Mouse (Mus musculus): ENCODE results near the gene Nmnat1.
"Not testable (repeated sequence)": the region's sequence is repeated elsewhere in the genome, so short reads cannot be mapped to it uniquely, and the experiment has no call there.

Nmnat1 gene

GRCm38 (mm10) chr4:149444964-149445701 is 39.9 kb downstream of the Nmnat1 start:
- DNase-seq (ENCODE audit: low read depth, low spot score), result peak; percentile 81

GRCm38 (mm10) chr4:149444465-149444864 is 40.5 kb downstream of the Nmnat1 start:
- DNase-seq (ENCODE audit: low read depth, low spot score), result no peak

GRCm38 (mm10) chr4:149442436-149442835 is 42.6 kb downstream of the Nmnat1 start:
- no peak for DNase-seq (ENCODE audit: low read depth, low spot score)

GRCm38 (mm10) chr4:149440576-149440975 is 44.4 kb downstream of the Nmnat1 start:
- no peak for DNase-seq (ENCODE audit: low read depth, low spot score)

DNA sequence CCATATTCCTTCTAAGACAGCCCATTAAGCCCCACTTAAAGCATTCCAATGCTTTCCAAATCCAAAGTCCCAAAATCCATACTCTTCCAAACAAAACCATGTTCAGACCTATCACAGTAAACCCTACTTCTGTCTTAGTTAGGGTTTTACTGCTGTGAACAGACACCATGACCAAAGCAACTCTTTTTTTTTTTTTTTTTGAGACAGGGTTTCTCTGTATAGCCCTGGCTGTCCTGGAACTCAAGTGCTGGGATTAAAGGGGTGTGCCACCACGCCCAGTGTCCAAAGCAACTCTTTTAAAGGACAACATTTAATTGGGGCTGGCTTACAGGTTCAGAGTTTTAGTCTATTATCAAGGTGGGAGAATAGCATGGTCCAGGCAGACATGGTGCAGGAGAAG is 53.1 kb downstream of the Nmnat1 start:
- DNase-seq (ENCODE audit: low read depth, low spot score), result not testable (repeated sequence)

DNA sequence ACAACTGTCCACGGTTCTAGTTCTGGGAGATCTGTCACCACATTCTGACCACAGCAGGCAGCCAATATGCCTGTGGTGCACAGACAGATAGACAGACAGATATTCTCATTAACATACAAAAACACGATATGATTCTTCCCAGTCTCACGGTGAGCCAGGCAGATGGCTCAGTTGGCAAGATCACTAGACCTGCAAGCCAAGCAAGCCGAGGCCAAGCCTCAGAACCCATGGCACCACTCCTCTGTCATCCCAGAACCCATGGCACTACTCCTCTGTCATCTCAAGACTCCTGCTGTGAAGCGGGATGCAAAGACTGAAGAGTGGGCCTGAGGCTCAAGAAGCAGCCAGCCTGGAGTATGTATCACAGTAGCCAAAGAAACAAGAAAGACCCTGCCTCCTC is 55.4 kb downstream of the Nmnat1 start:
- no peak for DNase-seq (ENCODE audit: low read depth, low spot score)

DNA sequence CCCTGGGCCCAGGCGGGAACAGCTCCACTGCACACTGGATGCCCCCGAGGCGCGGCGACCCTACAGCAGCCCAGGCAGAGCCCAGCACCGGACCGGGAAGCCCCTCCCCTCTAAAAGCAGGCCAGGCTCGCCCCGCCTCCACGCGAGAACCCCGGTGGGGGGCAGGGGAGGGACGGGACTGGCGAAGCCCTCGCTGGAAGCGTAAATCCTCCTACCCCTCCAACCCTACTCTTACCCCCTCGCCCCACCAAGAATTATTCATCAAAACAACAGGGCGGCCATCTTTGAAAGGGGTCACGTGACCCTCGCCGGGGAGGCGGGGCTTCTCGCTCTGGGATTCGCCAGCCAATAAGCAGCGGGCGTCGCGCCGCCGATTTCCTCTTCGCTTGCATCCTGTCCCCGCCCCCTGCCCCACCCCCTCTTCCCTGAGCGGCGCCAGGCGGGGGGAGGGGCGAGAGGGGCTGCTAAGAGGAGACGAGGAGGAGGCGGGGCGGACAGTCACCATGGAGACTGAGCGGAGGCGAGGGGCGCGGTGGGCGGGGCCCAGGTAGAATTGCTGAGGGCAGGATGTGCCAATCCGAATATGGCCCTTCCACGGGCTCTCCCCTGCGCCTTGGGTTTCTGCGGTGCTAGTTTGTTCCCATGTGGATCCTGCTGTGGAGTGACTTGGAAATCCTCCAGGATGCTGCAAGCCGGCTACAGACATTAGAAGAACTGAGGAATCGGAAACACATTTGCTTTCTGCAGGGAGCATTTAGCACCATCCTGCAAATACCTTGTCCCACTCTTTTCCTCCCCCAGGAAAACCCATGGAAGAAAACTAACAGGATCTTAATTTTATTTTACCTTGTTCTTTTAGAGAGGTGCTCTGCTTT is 58.4 kb downstream of the Nmnat1 start, which contains the start of gene Ube4b:
Gene Ube4b, minus strand, starts transcription at position 425 of the 875 bp plus-strand sequence.
- DNase-seq (ENCODE audit: low read depth, low spot score), result peak; percentile 98

GRCm38 (mm10) chr4:149425801-149426292 is 59.2 kb downstream of the Nmnat1 start:
- DNase-seq (ENCODE audit: low read depth, low spot score), result no peak

DNA sequence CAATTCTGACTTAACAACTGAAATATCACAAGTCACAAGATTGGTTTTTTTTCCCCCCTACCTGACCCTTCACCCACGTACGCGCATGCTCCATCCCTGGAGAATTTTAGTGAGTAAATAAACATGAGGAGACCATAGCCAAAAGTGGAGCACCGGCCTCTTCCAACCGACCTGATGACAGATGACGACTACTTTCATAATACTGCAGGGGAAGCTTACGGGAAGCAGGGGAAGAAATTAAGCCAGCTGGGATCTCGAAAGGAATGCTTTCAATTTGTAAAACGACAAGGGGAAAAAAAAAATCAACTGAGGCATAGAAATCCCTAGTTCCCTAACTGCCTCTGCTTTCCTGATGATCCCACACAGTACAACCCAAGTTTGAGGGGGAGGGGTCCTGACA is 60.2 kb downstream of the Nmnat1 start:
- no peak for DNase-seq (ENCODE audit: low read depth, low spot score)

DNA sequence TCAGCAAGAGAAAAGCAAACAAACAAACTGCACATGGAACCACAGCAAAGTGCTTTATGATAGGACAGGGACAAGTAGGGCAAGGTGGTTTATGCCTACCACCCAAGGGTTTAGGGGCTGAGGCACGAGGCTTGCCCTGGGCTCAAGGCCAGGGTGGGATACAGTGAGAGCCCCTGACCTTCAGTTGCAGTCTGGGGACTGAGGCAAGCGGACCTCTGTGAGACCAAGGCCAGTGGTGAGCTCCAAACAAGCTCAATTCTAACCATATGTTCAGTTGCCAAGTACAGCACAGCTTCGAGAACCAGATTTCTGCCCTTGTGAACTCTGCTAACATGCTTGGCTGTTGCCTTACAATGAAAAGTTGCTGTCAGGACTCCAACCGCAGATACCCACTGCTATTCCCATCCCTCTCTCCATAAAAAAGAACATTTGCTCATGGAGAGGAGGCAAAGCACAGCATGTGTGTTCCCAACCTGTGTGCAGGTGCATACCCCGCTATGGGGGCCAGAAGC is 67.1 kb downstream of the Nmnat1 start:
- DNase-seq (ENCODE audit: low read depth, low spot score), result no peak

All from brain, embryonic 18.5 days (tissue).